Comparison of ENCODE assay signal across 16 mouse cellular contexts in genomic region chr3:31374061-31374460, GRCm38 (mm10).
"Had no signal": no experiment of that assay in that cellular context is flagged by ENCODE, and none has a peak within 500 bp of the region (broad histone marks: within the 10 kb centered on the region; RNA-seq: fewer than 3 reads in every experiment).

No protein-coding gene starts in this region.

- DNase-seq: heart, postnatal 10 days; heart, postnatal 14 days; heart, postnatal 36 days; heart, postnatal 4 days; kidney, adult 11 months; kidney, adult 18-20 months; kidney, adult 2 months; kidney, adult 8-10 months; kidney, adult 9 months; kidney, postnatal 10 days; kidney, postnatal 14 days; kidney, postnatal 25 days; kidney, postnatal 36 days; kidney, postnatal 4 days; layer of hippocampus, adult 9-11 months; layer of hippocampus, postnatal 36 days had no signal
